Mouse (Mus musculus) liver, embryonic 14.5 days (tissue): ENCODE results near the gene Rcan1. TPM values are rescaled to one million over a fixed set of nuclear protein-coding genes. Genes with fewer than 3 reads are reported as not detected.
A peak's percentile ranks its signal among the peaks of the same experiment; 100 is the strongest.
"Not testable (repeated sequence)": the region's sequence is repeated elsewhere in the genome, so short reads cannot be mapped to it uniquely, and the experiment has no call there.

Experiments used
- ATAC-seq: fragments of 200-750 bp; cut with Nextera tagmentation; 2 replicates; pipeline ENCODE4 v1.8.0; 2017; ENCODE audit warnings: moderate number of reproducible peaks, mild to moderate bottlenecking, moderate library complexity; ENCODE audit not compliant: insufficient read depth
- DNase-seq, 3 experiments: peaks; one replicate each; pipeline ENCODE4 v3.0.0-alpha.2; 2012 to 2013; ENCODE audit warnings: low read depth in 3 of 3, low spot score in 3 of 3
- H3K27ac ChIP-seq: fragments of 300-500 bp; sonication (generic); 2 replicates; pipeline ENCODE4 v1.5.1; 2014; ENCODE audit warnings: moderate library complexity, mild to moderate bottlenecking, control low read depth, inconsistent platforms
- H3K27me3 ChIP-seq: fragments of 300-500 bp; sonication (generic); 2 replicates; pipeline ENCODE4 v1.6.1; 2014; ENCODE audit warnings: mild to moderate bottlenecking, low read length, moderate library complexity; ENCODE audit not compliant: control insufficient read depth, insufficient read depth
- H3K36me3 ChIP-seq: fragments of 300-500 bp; sonication (generic); replicated peaks from 2 replicates; pipeline ENCODE4 v1.6.1; 2014; ENCODE audit warnings: low read depth; ENCODE audit not compliant: control insufficient read depth, insufficient read depth
- H3K4me1 ChIP-seq, 2 experiments: fragments of 200-500 bp in 1 of 2; fragments of 300-500 bp in 1 of 2; sonication (generic) in 1 of 2; replicated peaks; 2 replicates each; pipeline ENCODE4 v1.6.1; 2012 to 2014; ENCODE audit warnings: antibody characterized with exemption in 1 of 2, inconsistent platforms in 1 of 2, low read length in 1 of 2; ENCODE audit not compliant: control insufficient read depth in 2 of 2, insufficient read depth in 2 of 2
- H3K4me2 ChIP-seq: fragments of 300-500 bp; sonication (generic); 2 replicates; pipeline ENCODE4 v1.6.1; 2014; ENCODE audit warnings: low read depth, mild to moderate bottlenecking, control low read depth, moderate library complexity
- H3K4me3 ChIP-seq, 2 experiments: fragments of 200-500 bp in 1 of 2; fragments of 300-500 bp in 1 of 2; sonication (generic) in 1 of 2; 2 replicates each; pipeline ENCODE4 v1.5.1; 2012 to 2014; ENCODE audit warnings: low read depth in 2 of 2, low read length in 2 of 2, mild to moderate bottlenecking in 2 of 2, control low read depth in 1 of 2, inconsistent platforms in 1 of 2, moderate library complexity in 1 of 2; ENCODE audit not compliant: insufficient read depth in 1 of 2
- H3K9ac ChIP-seq: fragments of 300-500 bp; sonication (generic); replicated peaks from 2 replicates; pipeline ENCODE4 v1.6.1; 2014; ENCODE audit warnings: mild to moderate bottlenecking, control low read depth, moderate library complexity
- H3K9me3 ChIP-seq: fragments of 300-500 bp; sonication (generic); 2 replicates; pipeline ENCODE4 v1.6.1; 2016; ENCODE audit warnings: low read length, mixed read lengths; ENCODE audit not compliant: control insufficient read depth
- CTCF ChIP-seq: IDR thresholded peaks from 2 replicates; pipeline ENCODE4 v1.5.1; 2016; ENCODE audit warnings: antibody characterized with exemption, low read depth, control low read depth
- EP300 ChIP-seq: IDR thresholded peaks from 2 replicates; pipeline ENCODE4 v1.6.1; 2016; ENCODE audit warnings: antibody characterized with exemption, low read depth
- WGBS: fragments of 180-500 bp; shearing (Covaris S2); extraction: QIAGEN DNeasy Blood & Tissue Kit; methylation state at CpG from one replicate; pipeline ENCODE4 v1.1.7; 2014; ENCODE audit not compliant: insufficient replicate concordance; 5-methylcytosine and 5-hydroxymethylcytosine counted together
- polyA plus RNA-seq, 2 experiments: library from polyadenylated mRNA; depleted of rRNA in 1 of 2; stranded (reverse) in 1 of 2; unstranded in 1 of 2; fragments of >200 nt; fragmentation: Nextera tagmentation in 1 of 2; extraction: Ambion mirVana in 1 of 2; gene quantifications; 2 replicates each; pipeline versions ENCODE4 v1.2.1 to v1.2.3; 2012 to 2014

Rcan1 gene
- polyA plus RNA-seq, 2 experiments: 6.2 to 8.7 TPM

DNA sequence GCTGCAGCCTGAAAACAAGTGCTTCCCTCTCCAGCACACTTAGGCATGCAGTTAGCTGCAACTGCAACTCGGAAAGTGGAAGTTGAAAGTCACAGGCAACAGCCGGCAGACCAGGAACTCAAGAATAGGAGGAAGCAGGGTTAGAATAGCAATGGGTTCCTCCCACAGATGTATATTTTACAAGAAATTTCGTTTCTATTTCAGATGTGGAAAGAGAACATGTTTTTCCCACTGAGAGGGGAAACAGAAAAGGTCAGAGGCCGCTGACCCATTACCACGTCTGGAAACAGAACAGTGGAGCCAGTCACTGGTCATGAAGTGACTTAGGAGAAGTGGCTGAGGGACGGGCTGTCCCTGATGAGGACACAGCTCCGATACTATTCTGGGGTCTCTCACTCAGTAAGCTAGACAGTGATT lies 55.0 kb downstream of the Rcan1 start:
- ATAC-seq (no peak), DNase-seq (peak in 1 of 3 experiments; percentile 11)
- Histone ChIP-seq H3K4me3 (no peak overlapping the region), H3K9me3 (no peaks in the 10 kb centered on the region), H3K9ac (no peak overlapping the region), H3K4me1 (peaks cover 0 to 7% of the 10 kb centered on the region in 2 experiments; a peak in 2 of 4 replicates), H3K36me3 (no peaks in the 10 kb centered on the region), H3K4me2 (no peak overlapping the region), H3K27ac (no peak overlapping the region), H3K27me3 (no peaks in the 10 kb centered on the region)
- 23% methylated on average over 7 of the region's 7 CpGs for WGBS
- no peak for TF ChIP-seq EP300
- TF ChIP-seq CTCF: no peak

DNA sequence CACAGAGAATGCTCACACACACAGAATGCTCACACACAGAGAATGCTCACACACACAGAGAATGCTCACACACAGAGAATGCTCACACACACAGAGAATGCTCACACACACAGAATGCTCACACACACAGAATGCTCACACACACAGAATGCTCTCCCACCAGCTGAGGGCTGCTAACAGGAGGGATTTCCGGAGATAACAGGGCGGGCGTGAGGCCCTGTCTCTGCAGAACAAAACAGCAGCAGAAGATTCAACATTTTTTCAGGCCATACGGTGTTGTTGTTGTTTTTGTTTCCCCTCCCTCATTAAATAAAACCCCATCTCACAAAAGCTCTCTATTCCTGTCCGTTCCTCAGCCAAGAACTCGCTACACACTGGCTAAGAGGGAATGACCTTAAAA lies 55.6 kb downstream of the Rcan1 start:
- not testable (repeated sequence) for ATAC-seq, DNase-seq, H3K27me3 ChIP-seq, H3K4me3 ChIP-seq, H3K9me3 ChIP-seq, H3K4me2 ChIP-seq, H3K4me1 ChIP-seq, H3K9ac ChIP-seq, H3K27ac ChIP-seq, H3K36me3 ChIP-seq
- 27% methylated on average over 6 of the region's 6 CpGs for WGBS

DNA sequence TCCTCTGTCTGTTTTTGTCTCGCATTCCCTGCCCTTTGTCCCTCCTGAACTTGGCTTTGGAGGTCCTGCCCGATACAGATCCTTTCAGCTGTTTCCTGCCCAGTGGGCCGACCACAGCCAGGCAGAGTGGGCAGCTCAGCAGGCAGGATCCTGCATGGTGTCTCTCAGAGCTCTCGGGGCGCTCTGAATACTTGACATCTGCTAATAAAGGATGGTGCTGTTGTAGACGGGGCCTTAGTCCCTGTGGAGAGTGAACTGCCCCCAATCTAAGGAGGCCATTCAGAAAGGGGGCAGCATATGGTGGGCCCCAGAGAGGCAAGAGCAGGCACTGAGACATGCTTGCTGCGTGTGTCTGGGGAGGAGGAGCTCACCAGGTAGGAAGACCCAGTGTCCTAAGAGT lies 57.8 kb downstream of the Rcan1 start:
- Histone ChIP-seq H3K27me3 (no peaks in the 10 kb centered on the region), H3K4me3 (no peak overlapping the region), H3K36me3 (no peaks in the 10 kb centered on the region), H3K9ac (no peak overlapping the region), H3K27ac (no peak overlapping the region), H3K4me1 (peaks cover 0 to 7% of the 10 kb centered on the region in 2 experiments; a peak in 2 of 4 replicates), H3K4me2 (no peak overlapping the region), H3K9me3 (no peaks in the 10 kb centered on the region)
- TF ChIP-seq CTCF (no peak), EP300 (no peak)
- DNase-seq (no peak), ATAC-seq (no peak)
- 42% methylated on average over 7 of the region's 7 CpGs for WGBS

DNA sequence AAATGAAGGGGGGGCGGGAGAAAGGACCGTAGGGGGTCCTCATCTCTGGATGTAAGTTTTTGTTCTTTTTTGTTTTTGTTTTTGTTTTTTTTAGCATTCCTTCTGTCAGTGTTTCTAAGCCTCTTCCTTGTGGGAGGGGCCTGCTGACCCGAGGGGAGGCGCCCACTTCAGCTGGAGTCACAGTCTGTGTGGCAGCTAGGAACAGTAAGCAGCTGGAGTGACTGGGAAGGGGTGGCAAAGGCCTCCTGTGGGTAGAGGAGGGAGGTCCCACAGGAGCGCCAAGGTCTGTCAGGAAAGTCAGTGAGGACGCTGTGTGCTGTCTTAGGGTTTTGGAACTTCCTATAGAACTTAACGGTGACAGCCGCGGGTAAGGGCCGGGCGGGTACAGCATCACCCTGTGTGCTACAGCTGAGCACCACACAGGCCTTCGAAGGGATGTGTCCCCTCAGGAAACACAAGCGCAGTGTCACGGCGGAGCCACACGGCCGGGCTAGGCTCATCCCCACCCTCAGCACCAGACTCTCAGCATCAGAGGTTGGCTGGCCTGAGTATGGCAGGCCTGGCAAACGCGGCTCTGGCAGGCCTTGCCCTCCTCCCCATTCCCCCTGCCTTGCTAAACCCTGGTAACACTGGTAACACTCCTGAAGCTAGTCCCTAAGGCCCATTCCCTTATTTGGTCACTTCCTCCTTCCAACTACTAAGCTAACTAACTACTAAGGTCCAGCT lies 58.5 kb downstream of the Rcan1 start:
- 62% methylated on average over 19 of the region's 19 CpGs for WGBS
- no peak overlapping the region for H3K4me3 ChIP-seq
- no peak for TF ChIP-seq CTCF
- no peak for TF ChIP-seq EP300
- DNase-seq (no peak), ATAC-seq (peak; percentile 13; the same call in 1 of the 2 replicates)
- H3K9me3 ChIP-seq: no peaks in the 10 kb centered on the region
- peaks cover 0 to 7% of the 10 kb centered on the region in 2 experiments; a peak in 2 of 4 replicates for H3K4me1 ChIP-seq
- no peaks in the 10 kb centered on the region for H3K27me3 ChIP-seq
- H3K27ac ChIP-seq: no peak overlapping the region
- H3K36me3 ChIP-seq: no peaks in the 10 kb centered on the region
- H3K9ac ChIP-seq: no peak overlapping the region
- H3K4me2 ChIP-seq: no peak overlapping the region

DNA sequence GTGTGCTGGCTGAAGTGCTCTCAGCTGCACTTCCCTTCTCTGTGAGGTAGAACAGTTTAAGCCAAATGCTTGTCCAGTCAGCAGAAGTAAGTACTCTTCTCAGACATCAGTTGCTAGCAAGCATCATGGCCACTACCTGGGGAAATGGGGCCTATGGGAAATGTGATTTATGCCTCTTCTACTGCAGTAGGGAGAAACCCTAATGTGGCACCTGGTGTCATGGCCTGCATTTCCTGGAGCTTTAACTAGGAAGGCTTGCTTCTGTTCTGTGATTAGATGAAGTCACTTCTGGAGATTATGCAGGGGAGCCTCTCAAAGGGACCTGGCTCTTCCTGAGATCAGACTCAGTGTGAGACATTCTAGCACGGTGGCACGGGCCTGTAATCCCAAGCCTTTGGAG lies 60.3 kb downstream of the Rcan1 start:
- 75% methylated on average over 2 of the region's 2 CpGs for WGBS

More for the DNA sequence above, 60.3 kb downstream of the Rcan1 start:
- Histone ChIP-seq H3K4me3 (no peak overlapping the region), H3K9me3 (no peaks in the 10 kb centered on the region), H3K36me3 (no peaks in the 10 kb centered on the region), H3K4me1 (no peaks in the 10 kb centered on the region), H3K27ac (no peak overlapping the region), H3K27me3 (no peaks in the 10 kb centered on the region), H3K9ac (no peak overlapping the region), H3K4me2 (no peak overlapping the region)
- DNase-seq: no peak
- no peak for TF ChIP-seq EP300
- TF ChIP-seq CTCF: no peak
- no peak for ATAC-seq
